Mouse (Mus musculus) stomach, postnatal 0 days (tissue): ENCODE results near the gene Rnf166.

Experiments
- CTCF ChIP-seq: IDR thresholded peaks from 2 replicates; pipeline ENCODE4 v1.5.1; 2016; ENCODE audit warnings: antibody characterized with exemption, low read depth, mild to moderate bottlenecking, moderate library complexity
- EP300 ChIP-seq: optimal IDR thresholded peaks from 2 replicates; pipeline ENCODE3; 2016; ENCODE audit warnings: antibody characterized with exemption

DNA sequence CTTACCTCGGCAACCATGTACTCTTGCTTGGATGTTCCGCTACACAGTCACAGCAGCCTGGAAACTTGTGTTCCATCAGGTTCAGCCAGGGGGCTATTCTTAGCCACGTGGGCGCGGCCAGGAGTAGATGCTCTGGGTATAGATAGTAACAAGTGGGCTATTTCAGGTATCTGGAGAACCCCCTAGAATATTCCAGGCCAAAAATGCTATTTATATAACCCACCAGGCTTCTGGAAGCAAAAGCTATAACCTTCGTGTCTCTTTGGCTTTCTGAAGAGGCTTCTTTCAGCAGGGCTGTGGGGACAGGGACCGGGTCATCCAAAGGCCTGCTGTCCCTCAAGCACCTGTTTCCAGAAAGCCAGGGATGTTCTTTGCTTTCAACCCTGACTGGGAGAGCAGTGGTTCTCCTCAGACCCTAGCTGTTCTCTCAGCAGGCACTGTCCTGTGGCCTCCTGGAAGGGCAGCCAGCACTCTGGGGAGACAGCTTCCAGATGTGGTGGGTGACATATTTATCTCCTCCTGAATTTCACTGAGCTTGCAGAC, 24.6 kb downstream of the Rnf166 start:
- TF ChIP-seq CTCF (no peak), EP300 (no peak)
